Mouse (Mus musculus): Measurements from ENCODE around the gene Olfr1484. TPM values are rescaled to one million over a fixed set of nuclear protein-coding genes. Genes with fewer than 3 reads are reported as not detected.
"Not testable (repeated sequence)": the region's sequence is repeated elsewhere in the genome, so short reads cannot be mapped to it uniquely, and the experiment has no call there.

Gene Olfr1484
- not detected in 2 replicates for polyA plus RNA-seq (2014; fragmentation: Nextera tagmentation; extraction: Ambion mirVana)

DNA sequence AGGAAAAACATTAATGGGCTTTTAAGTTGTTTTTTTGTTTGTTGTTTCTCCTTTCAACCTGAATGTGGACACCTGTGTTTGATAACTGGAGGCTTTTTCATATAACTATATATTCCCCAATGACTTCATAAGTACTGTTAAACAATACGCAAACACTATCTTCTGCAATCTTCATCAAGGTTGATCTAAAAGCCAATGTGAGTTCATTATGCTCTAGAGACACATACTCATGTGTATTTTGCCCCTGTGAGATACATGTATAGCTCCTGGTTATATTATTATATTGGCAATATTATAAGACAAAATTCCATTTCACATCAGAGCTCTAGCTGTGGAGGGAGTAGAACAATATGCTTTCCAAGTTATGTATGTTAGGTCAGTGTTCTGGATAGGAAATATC lies at the start of gene Olfr1484:
Gene Olfr1484 (plus strand): TSS at position 301 of the 400 bp plus-strand sequence.
- Histone ChIP-seq H3K9me3 (ENCODE audit: control insufficient read depth, low read length) (no peaks in the 10 kb centered on the region), H3K4me3 (replicated peaks; ENCODE audit: low read depth, low read length) (no peak within 1 kb of the TSS), H3K4me1 (ENCODE audit: control insufficient read depth, insufficient read depth, low read length) (no peaks in the 10 kb centered on the region), H3K4me2 (ENCODE audit: low read length) (no peak within 1 kb of the TSS), H3K27ac (replicated peaks; ENCODE audit: low read depth, low read length) (no peak within 1 kb of the TSS), H3K27me3 (ENCODE audit: control insufficient read depth, insufficient read depth, low read length) (no peaks in the 10 kb centered on the region), H3K36me3 (ENCODE audit: control insufficient read depth, insufficient read depth, low read length) (no peaks in the 10 kb centered on the region), H3K9ac (replicated peaks; ENCODE audit: low read length) (no peak within 1 kb of the TSS)
- ATAC-seq (ENCODE audit: low FRiP score, low TSS enrichment), result no peak
- WGBS, result 90% methylated on average over 1 of the region's 1 CpGs
- DNase-seq, result no peak

DNA sequence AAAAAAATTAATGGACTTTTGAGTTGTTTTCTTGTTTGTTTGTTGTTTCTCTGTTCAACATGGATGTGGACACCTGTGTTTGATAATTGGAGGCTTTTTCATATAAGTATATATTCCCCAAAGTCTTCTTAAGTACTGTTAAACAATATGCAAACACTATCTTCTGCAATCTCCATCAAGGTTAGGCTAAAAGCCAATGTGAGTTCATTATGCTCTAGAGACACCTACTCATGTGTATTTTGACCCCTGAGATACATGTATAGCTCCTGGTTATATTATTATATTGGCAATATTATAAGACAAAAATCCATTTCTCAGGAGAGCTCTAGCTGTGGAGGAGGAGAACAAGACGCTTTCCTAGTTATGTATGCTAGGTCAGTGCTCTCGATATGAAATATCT lies 33.8 kb downstream of the Olfr1484 start, which contains the start of gene Olfr1487:
Gene Olfr1487 (plus strand): TSS at position 301 of the 400 bp plus-strand sequence.
- not testable (repeated sequence) for H3K9ac ChIP-seq (replicated peaks; ENCODE audit: low read length); H3K4me1 ChIP-seq (ENCODE audit: control insufficient read depth, insufficient read depth, low read length); DNase-seq; H3K27ac ChIP-seq (replicated peaks; ENCODE audit: low read depth, low read length); H3K27me3 ChIP-seq (ENCODE audit: control insufficient read depth, insufficient read depth, low read length); H3K4me3 ChIP-seq (replicated peaks; ENCODE audit: low read depth, low read length); H3K4me2 ChIP-seq (ENCODE audit: low read length); ATAC-seq (ENCODE audit: low FRiP score, low TSS enrichment); H3K36me3 ChIP-seq (ENCODE audit: control insufficient read depth, insufficient read depth, low read length)
- H3K9me3 ChIP-seq (ENCODE audit: control insufficient read depth, low read length), result peaks cover 20% of the 10 kb centered on the region; the same call in 1 of the 2 replicates
- 94% methylated on average over 2 of the region's 2 CpGs for WGBS

DNA sequence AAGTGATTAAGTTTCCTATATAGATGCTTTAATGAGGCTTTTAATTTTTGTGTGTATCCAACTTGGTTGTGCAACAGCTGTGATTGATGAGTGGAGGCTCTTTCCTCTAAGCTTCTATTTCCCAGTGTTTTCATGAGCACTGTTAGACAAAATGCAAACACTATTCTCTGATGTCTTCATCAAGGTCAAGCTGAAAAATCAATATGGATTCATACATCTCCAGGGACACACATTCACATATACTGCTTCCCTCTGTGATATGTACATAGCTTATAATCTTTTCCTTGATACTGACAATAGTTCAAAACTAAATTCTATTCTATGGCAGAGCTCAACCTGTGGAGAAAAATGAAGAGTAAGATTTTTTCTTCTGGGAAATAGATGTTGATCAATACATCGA lies 48.0 kb downstream of the Olfr1484 start, which contains the start of gene Olfr1489:
Gene Olfr1489 (plus strand): TSS at position 301 of the 400 bp plus-strand sequence.
- DNase-seq, result no peak

More for the DNA sequence above, 48.0 kb downstream of the Olfr1484 start, which contains the start of gene Olfr1489:
- 88% methylated on average over 1 of the region's 1 CpGs for WGBS
- no peak for ATAC-seq (ENCODE audit: low FRiP score, low TSS enrichment)
- Histone ChIP-seq H3K4me3 (replicated peaks; ENCODE audit: low read depth, low read length) (no peak within 1 kb of the TSS), H3K27me3 (ENCODE audit: control insufficient read depth, insufficient read depth, low read length) (no peaks in the 10 kb centered on the region), H3K9ac (replicated peaks; ENCODE audit: low read length) (no peak within 1 kb of the TSS), H3K4me2 (ENCODE audit: low read length) (no peak within 1 kb of the TSS), H3K4me1 (ENCODE audit: control insufficient read depth, insufficient read depth, low read length) (no peaks in the 10 kb centered on the region), H3K9me3 (ENCODE audit: control insufficient read depth, low read length) (peaks cover 11% of the 10 kb centered on the region; the same call in 1 of the 2 replicates), H3K36me3 (ENCODE audit: control insufficient read depth, insufficient read depth, low read length) (no peaks in the 10 kb centered on the region), H3K27ac (replicated peaks; ENCODE audit: low read depth, low read length) (no peak within 1 kb of the TSS)

Small RNA genes lying within 50 kb of the gene (microRNA-seq; reads per million reads assigned to microRNA genes)
- gene Gm22323, result not detected
- not detected for gene Gm23931

Other genes starting within 250 kb of the Olfr1484 start
- not detected in 2 replicates for gene Olfr1466, start 244.6 kb upstream of the Olfr1484 start, polyA plus RNA-seq (2014; fragmentation: Nextera tagmentation; extraction: Ambion mirVana)
- not detected in 2 replicates for gene Olfr1467, start 221.3 kb upstream of the Olfr1484 start, polyA plus RNA-seq (2014; fragmentation: Nextera tagmentation; extraction: Ambion mirVana)
- gene Olfr1469, start 175.7 kb upstream of the Olfr1484 start, polyA plus RNA-seq (2014; fragmentation: Nextera tagmentation; extraction: Ambion mirVana), result not detected in 2 replicates
- not detected in 2 replicates for gene Olfr1471, start 140.1 kb upstream of the Olfr1484 start, polyA plus RNA-seq (2014; fragmentation: Nextera tagmentation; extraction: Ambion mirVana)
- gene Olfr1472, start 127.4 kb upstream of the Olfr1484 start, polyA plus RNA-seq (2014; fragmentation: Nextera tagmentation; extraction: Ambion mirVana), result not detected in 2 replicates
- not detected in 2 replicates for gene Olfr1474, start 113.9 kb upstream of the Olfr1484 start, polyA plus RNA-seq (2014; fragmentation: Nextera tagmentation; extraction: Ambion mirVana)
- gene Olfr1475, start 103.3 kb upstream of the Olfr1484 start, polyA plus RNA-seq (2014; fragmentation: Nextera tagmentation; extraction: Ambion mirVana), result not detected in 2 replicates
- not detected in 2 replicates for gene Olfr1477, start 83.0 kb upstream of the Olfr1484 start, polyA plus RNA-seq (2014; fragmentation: Nextera tagmentation; extraction: Ambion mirVana)
- not detected in 2 replicates for gene Olfr1480, start 55.6 kb upstream of the Olfr1484 start, polyA plus RNA-seq (2014; fragmentation: Nextera tagmentation; extraction: Ambion mirVana)
- gene Olfr1487, start 33.9 kb downstream of the Olfr1484 start, polyA plus RNA-seq (2014; fragmentation: Nextera tagmentation; extraction: Ambion mirVana), result not detected in 2 replicates
- not detected in 2 replicates for gene Olfr1489, start 48.1 kb downstream of the Olfr1484 start, polyA plus RNA-seq (2014; fragmentation: Nextera tagmentation; extraction: Ambion mirVana)
- gene Olfr1490, start 67.6 kb downstream of the Olfr1484 start, polyA plus RNA-seq (2014; fragmentation: Nextera tagmentation; extraction: Ambion mirVana), result not detected in 2 replicates
- gene Olfr1491, start 113.8 kb downstream of the Olfr1484 start, polyA plus RNA-seq (2014; fragmentation: Nextera tagmentation; extraction: Ambion mirVana), result not detected in 2 replicates
- not detected in 2 replicates for gene Olfr1493-ps1, start 139.8 kb downstream of the Olfr1484 start, polyA plus RNA-seq (2014; fragmentation: Nextera tagmentation; extraction: Ambion mirVana)
- gene Olfr1494, start 156.2 kb downstream of the Olfr1484 start, polyA plus RNA-seq (2014; fragmentation: Nextera tagmentation; extraction: Ambion mirVana), result not detected in 2 replicates
- gene Olfr1495, start 181.1 kb downstream of the Olfr1484 start, polyA plus RNA-seq (2014; fragmentation: Nextera tagmentation; extraction: Ambion mirVana), result not detected in 2 replicates
- gene Olfr1496, start 194.4 kb downstream of the Olfr1484 start, polyA plus RNA-seq (2014; fragmentation: Nextera tagmentation; extraction: Ambion mirVana), result not detected in 2 replicates
- gene Olfr1497, start 214.7 kb downstream of the Olfr1484 start, polyA plus RNA-seq (2014; fragmentation: Nextera tagmentation; extraction: Ambion mirVana), result not detected in 2 replicates
- gene Olfr1499, start 235.9 kb downstream of the Olfr1484 start, polyA plus RNA-seq (2014; fragmentation: Nextera tagmentation; extraction: Ambion mirVana), result not detected in 2 replicates
- gene Olfr1500, start 247.0 kb downstream of the Olfr1484 start, polyA plus RNA-seq (2014; fragmentation: Nextera tagmentation; extraction: Ambion mirVana), result not detected in 2 replicates